Mouse (Mus musculus) liver, embryonic 11.5 days (tissue): ENCODE measurements at regions not wholly inside any gene's neighbourhood (a gene's known extent, or its start where the extent isn't known, plus 50 kb on each side); places are given as distances from the start of the nearest gene placed in this dataset.
A peak's percentile ranks its signal among the peaks of the same experiment; 100 is the strongest.

Experiments used
- ATAC-seq: fragments of 200-750 bp; cut with Nextera tagmentation; replicated peaks from 2 replicates; pipeline ENCODE4 v1.8.0; 2017; ENCODE audit warnings: moderate number of reproducible peaks, mild to moderate bottlenecking, moderate TSS enrichment, moderate library complexity; ENCODE audit not compliant: low FRiP score
- DNase-seq: peaks from one replicate; pipeline ENCODE4 v3.0.0-alpha.2; 2017; ENCODE audit warnings: low spot score
- H3K27ac ChIP-seq: fragments of 300-500 bp; sonication (generic); 2 replicates; pipeline ENCODE4 v1.5.1; 2014; ENCODE audit warnings: mild to moderate bottlenecking, low read depth, low read length, control low read depth
- H3K27me3 ChIP-seq: fragments of 300-500 bp; sonication (generic); replicated peaks from 2 replicates; pipeline ENCODE4 v1.6.1; 2014; ENCODE audit warnings: low read length, mixed read lengths; ENCODE audit not compliant: control insufficient read depth, insufficient read depth
- H3K36me3 ChIP-seq: fragments of 300-500 bp; sonication (generic); 2 replicates; pipeline ENCODE4 v1.6.1; 2014; ENCODE audit warnings: mild to moderate bottlenecking, low read length, moderate library complexity, mixed read lengths; ENCODE audit not compliant: control insufficient read depth, insufficient read depth
- H3K4me1 ChIP-seq: fragments of 300-500 bp; sonication (generic); replicated peaks from 2 replicates; pipeline ENCODE4 v1.6.1; 2014; ENCODE audit warnings: low read length, mixed read lengths; ENCODE audit not compliant: control insufficient read depth, insufficient read depth
- H3K4me2 ChIP-seq: fragments of 300-500 bp; sonication (generic); 2 replicates; pipeline ENCODE4 v1.6.1; 2014; ENCODE audit warnings: mild to moderate bottlenecking, control low read depth, moderate library complexity
- H3K4me3 ChIP-seq: fragments of 300-500 bp; sonication (generic); 2 replicates; pipeline ENCODE4 v1.5.1; 2014; ENCODE audit warnings: low read depth, low read length, control low read depth
- H3K9ac ChIP-seq: fragments of 300-500 bp; sonication (generic); 2 replicates; pipeline ENCODE4 v1.6.1; 2014; ENCODE audit warnings: low read depth, low read length, control low read depth
- H3K9me3 ChIP-seq: fragments of 300-500 bp; sonication (generic); 2 replicates; pipeline ENCODE4 v1.6.1; 2016; ENCODE audit warnings: low read length, inconsistent platforms, mixed read lengths; ENCODE audit not compliant: control insufficient read depth
- WGBS: fragments of 180-500 bp; shearing (Covaris S2); extraction: QIAGEN DNeasy Blood & Tissue Kit; methylation state at CpG from one replicate; pipeline ENCODE4 v1.1.7; 2014; 5-methylcytosine and 5-hydroxymethylcytosine counted together

DNA sequence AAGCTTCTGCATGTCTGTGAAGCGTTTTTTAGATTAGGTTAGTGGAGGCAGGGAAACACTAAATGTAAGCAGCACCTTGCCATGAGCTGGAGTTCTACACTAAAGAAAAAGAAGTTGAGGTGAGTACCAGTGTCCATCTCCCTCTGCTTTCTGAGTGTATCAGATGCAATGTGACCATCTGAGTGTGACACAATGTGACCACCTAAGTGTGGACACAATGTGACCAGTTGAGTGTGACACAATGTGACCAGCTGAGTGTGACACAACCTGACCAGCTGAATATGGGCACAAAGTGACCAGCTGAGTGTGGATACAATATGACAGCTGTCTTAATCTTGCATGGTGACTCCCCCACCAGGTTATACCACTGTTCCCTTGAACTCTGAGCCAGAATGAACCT lies 101.0 kb upstream of the Xpo1 start:
- no peak overlapping the region for H3K4me2 ChIP-seq
- no peaks in the 10 kb centered on the region for H3K9me3 ChIP-seq
- no peak for DNase-seq
- ATAC-seq, result no peak
- 53% methylated on average over 1 of the region's 1 CpGs for WGBS
- H3K36me3 ChIP-seq, result no peaks in the 10 kb centered on the region
- H3K4me1 ChIP-seq, result no peaks in the 10 kb centered on the region
- H3K27me3 ChIP-seq, result no peaks in the 10 kb centered on the region
- H3K27ac ChIP-seq, result no peak overlapping the region
- no peak overlapping the region for H3K9ac ChIP-seq
- no peak overlapping the region for H3K4me3 ChIP-seq

GRCm38 (mm10) chr11:23168546-23169218 lies 87.2 kb upstream of the Xpo1 start:
- no peak overlapping the region for H3K9ac ChIP-seq
- ATAC-seq (no peak), DNase-seq (no peak)
- H3K4me1 ChIP-seq, result peaks cover 33% of the 10 kb centered on the region
- H3K4me3 ChIP-seq, result no peak overlapping the region
- WGBS, result 44% methylated on average over 12 of the region's 12 CpGs
- no peaks in the 10 kb centered on the region for H3K36me3 ChIP-seq
- H3K27ac ChIP-seq, result no peak overlapping the region
- H3K9me3 ChIP-seq, result no peaks in the 10 kb centered on the region
- H3K4me2 ChIP-seq, result peak overlapping the region; percentile 31; the same call in 1 of the 2 replicates
- H3K27me3 ChIP-seq, result no peaks in the 10 kb centered on the region

- Histone ChIP-seq H3K27me3 (no peaks in the 10 kb centered on the region), H3K4me2 (peak overlapping the region; percentile 25; the same call in 1 of the 2 replicates), H3K4me1 (peaks cover 33% of the 10 kb centered on the region), H3K9me3 (no peaks in the 10 kb centered on the region), H3K4me3 (no peak overlapping the region), H3K36me3 (no peaks in the 10 kb centered on the region), H3K9ac (no peak overlapping the region), H3K27ac (peak overlapping the region; percentile 68)
- DNase-seq, result no peak
- WGBS, result 34% methylated on average over 3 of the region's 3 CpGs
- ATAC-seq, result peak; percentile 97
Measured at GRCm38 (mm10) chr11:23169742-23170428, 86.0 kb upstream of the Xpo1 start.

GRCm38 (mm10) chr11:23170813-23171212 lies 85.0 kb upstream of the Xpo1 start:
- H3K36me3 ChIP-seq, result no peaks in the 10 kb centered on the region
- WGBS, result 57% methylated on average over 2 of the region's 2 CpGs
- H3K9me3 ChIP-seq, result no peaks in the 10 kb centered on the region
- H3K4me3 ChIP-seq, result no peak overlapping the region
- no peak overlapping the region for H3K9ac ChIP-seq
- peak overlapping the region; percentile 53; the same call in 1 of the 2 replicates for H3K27ac ChIP-seq
- H3K4me1 ChIP-seq, result peaks cover 33% of the 10 kb centered on the region
- no peak for DNase-seq
- no peak overlapping the region for H3K4me2 ChIP-seq
- no peak for ATAC-seq
- H3K27me3 ChIP-seq, result no peaks in the 10 kb centered on the region

GRCm38 (mm10) chr11:23171760-23172159 lies 84.1 kb upstream of the Xpo1 start:
- H3K4me1 ChIP-seq, result peaks cover 33% of the 10 kb centered on the region

DNA sequence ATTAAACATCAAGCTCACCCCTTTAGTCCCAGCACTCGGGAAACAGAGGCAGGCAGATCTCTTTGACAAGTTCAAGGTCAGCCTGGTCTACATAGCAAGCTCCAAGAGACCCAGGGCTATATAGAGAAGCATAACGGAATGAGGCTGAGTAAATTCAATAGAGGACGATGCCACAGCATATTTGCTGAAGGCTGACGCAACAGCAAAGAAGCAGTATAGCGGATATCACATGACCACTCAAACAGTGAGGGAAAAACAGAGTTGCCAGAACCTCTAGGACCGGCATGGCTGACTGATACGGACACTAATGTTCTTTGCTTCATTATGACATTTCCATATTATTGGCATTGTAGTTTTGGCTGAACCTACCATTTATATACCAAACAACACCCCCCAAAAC lies 74.2 kb upstream of the Xpo1 start:
- DNase-seq (no peak), ATAC-seq (no peak)
- Histone ChIP-seq H3K36me3 (no peaks in the 10 kb centered on the region), H3K4me3 (no peak overlapping the region), H3K4me1 (no peaks in the 10 kb centered on the region), H3K9me3 (peaks cover 4% of the 10 kb centered on the region; the same call in 1 of the 2 replicates), H3K27ac (no peak overlapping the region), H3K27me3 (no peaks in the 10 kb centered on the region), H3K4me2 (no peak overlapping the region), H3K9ac (no peak overlapping the region)
- WGBS, result 77% methylated on average over 7 of the region's 7 CpGs

More at GRCm38 (mm10) chr11:23171760-23172159, 84.1 kb upstream of the Xpo1 start:
- H3K9me3 ChIP-seq, result no peaks in the 10 kb centered on the region
- no peak overlapping the region for H3K9ac ChIP-seq
- no peaks in the 10 kb centered on the region for H3K27me3 ChIP-seq
- no peak overlapping the region for H3K4me3 ChIP-seq
- WGBS, result 92% methylated on average over 1 of the region's 1 CpGs
- no peak overlapping the region; the same call in 1 of the 2 replicates for H3K27ac ChIP-seq
- no peaks in the 10 kb centered on the region for H3K36me3 ChIP-seq
- no peak overlapping the region for H3K4me2 ChIP-seq
- ATAC-seq (peak; percentile 19; the same call in 1 of the 2 replicates), DNase-seq (no peak)

- H3K36me3 ChIP-seq, result no peaks in the 10 kb centered on the region
- ATAC-seq, result no peak
Measured at GRCm38 (mm10) chr11:23185211-23185610, 70.6 kb upstream of the Xpo1 start.

DNA sequence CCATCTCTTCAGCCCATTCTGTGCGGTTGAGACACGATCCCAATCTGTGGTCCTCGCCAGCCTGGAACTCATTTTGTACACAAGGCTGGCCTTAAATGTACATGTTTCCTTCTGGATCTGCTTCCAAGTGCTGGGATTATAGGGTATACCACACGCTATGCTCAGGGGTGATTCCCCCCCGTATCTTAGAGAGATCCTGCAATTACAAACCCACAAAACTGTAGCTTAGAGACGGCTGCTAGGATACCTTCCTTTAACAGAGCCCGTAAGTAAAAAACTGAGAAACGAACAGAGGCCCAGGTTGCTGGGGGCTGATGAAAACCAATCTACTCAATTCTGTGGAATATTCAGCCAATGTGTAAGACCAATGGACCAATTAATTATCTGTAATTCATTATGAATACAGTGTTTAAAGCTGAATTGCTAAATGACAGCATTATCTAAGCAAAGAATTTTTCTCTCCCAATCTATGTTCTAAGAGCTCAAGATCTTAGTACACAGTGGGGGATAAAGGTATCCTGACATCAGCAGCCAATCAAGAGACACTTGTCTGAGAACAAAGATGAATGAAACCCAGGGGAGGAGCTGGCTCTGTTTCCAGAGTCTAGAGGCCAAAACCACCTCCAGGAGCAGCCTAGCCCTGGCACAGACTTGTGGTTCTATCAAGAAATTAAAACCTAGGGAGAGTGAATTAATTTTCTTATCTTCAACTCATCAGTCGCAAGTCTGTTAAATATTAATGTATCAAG lies 54.0 kb upstream of the Xpo1 start:
- WGBS, result 84% methylated on average over 9 of the region's 9 CpGs
- Histone ChIP-seq H3K36me3 (no peaks in the 10 kb centered on the region), H3K9ac (no peak overlapping the region), H3K4me1 (no peaks in the 10 kb centered on the region), H3K27ac (no peak overlapping the region), H3K9me3 (no peaks in the 10 kb centered on the region), H3K4me2 (no peak overlapping the region), H3K4me3 (no peak overlapping the region), H3K27me3 (no peaks in the 10 kb centered on the region)
- DNase-seq (no peak), ATAC-seq (no peak)

More at GRCm38 (mm10) chr11:23185211-23185610, 70.6 kb upstream of the Xpo1 start:
- Histone ChIP-seq H3K9me3 (peaks cover 4% of the 10 kb centered on the region; the same call in 1 of the 2 replicates), H3K4me2 (no peak overlapping the region), H3K4me3 (no peak overlapping the region), H3K27me3 (no peaks in the 10 kb centered on the region), H3K4me1 (no peaks in the 10 kb centered on the region), H3K9ac (no peak overlapping the region), H3K27ac (no peak overlapping the region)
- no peak for DNase-seq
- WGBS, result 93% methylated on average over 2 of the region's 2 CpGs
